Mouse (Mus musculus) kidney, adult 2 months (tissue): ENCODE measurements around the gene Prdx6. TPM values are rescaled to one million over a fixed set of nuclear protein-coding genes. Genes with fewer than 3 reads are reported as not detected.

ENCODE experiments used
- DNase-seq: peaks from one replicate; pipeline ENCODE4 v3.0.0; 2021
- H3K27ac ChIP-seq: fragments of 200-500 bp; 2 replicates; pipeline ENCODE4 v1.5.1; 2012; ENCODE audit warnings: low read depth, low read length, control low read depth, inconsistent platforms; ENCODE audit not compliant: insufficient read depth
- H3K27me3 ChIP-seq: fragments of 200-500 bp; replicated peaks from 2 replicates; pipeline ENCODE4 v1.6.1; 2012; ENCODE audit warnings: mild to moderate bottlenecking, moderate library complexity, low read length, inconsistent platforms; ENCODE audit not compliant: control insufficient read depth, insufficient read depth
- H3K36me3 ChIP-seq: fragments of 200-500 bp; 2 replicates; pipeline ENCODE4 v1.6.1; 2012; ENCODE audit warnings: mild to moderate bottlenecking, moderate library complexity, low read length, inconsistent platforms; ENCODE audit not compliant: control insufficient read depth, insufficient read depth
- H3K4me1 ChIP-seq: fragments of 200-500 bp; 2 replicates; pipeline ENCODE4 v1.6.1; 2011; ENCODE audit warnings: low read length; ENCODE audit not compliant: control insufficient read depth, insufficient read depth
- H3K4me3 ChIP-seq: fragments of 200-500 bp; 2 replicates; pipeline ENCODE4 v1.5.1; 2011; ENCODE audit warnings: mild to moderate bottlenecking, low read depth, low read length, control low read depth; ENCODE audit not compliant: insufficient read depth
- CTCF ChIP-seq: fragments of 200-500 bp; conservative IDR thresholded peaks from 2 replicates; pipeline ENCODE4 v1.5.1; 2011; ENCODE audit warnings: low read depth, mild to moderate bottlenecking, control low read depth, low read length, moderate library complexity, mixed read lengths; ENCODE audit not compliant: insufficient read depth, insufficient read length
- POLR2A ChIP-seq: fragments of 200-500 bp; IDR thresholded peaks from one replicate; pipeline ENCODE4 v1.6.1; 2011; ENCODE audit warnings: low read depth, low read length, control low read depth
- WGBS: fragments of 180-500 bp; shearing (Covaris S2); methylation state at CpG from one replicate; pipeline ENCODE4 v1.1.7; 2018; 5-methylcytosine and 5-hydroxymethylcytosine counted together
- polyA plus RNA-seq: library from polyadenylated mRNA; depleted of rRNA; stranded (reverse); fragments of >200 nt; gene quantifications from 2 replicates; pipeline ENCODE4 v1.2.3, GENCODE M21; 2012

The Prdx6 gene
- polyA plus RNA-seq, 1 experiment: 186 TPM

DNA sequence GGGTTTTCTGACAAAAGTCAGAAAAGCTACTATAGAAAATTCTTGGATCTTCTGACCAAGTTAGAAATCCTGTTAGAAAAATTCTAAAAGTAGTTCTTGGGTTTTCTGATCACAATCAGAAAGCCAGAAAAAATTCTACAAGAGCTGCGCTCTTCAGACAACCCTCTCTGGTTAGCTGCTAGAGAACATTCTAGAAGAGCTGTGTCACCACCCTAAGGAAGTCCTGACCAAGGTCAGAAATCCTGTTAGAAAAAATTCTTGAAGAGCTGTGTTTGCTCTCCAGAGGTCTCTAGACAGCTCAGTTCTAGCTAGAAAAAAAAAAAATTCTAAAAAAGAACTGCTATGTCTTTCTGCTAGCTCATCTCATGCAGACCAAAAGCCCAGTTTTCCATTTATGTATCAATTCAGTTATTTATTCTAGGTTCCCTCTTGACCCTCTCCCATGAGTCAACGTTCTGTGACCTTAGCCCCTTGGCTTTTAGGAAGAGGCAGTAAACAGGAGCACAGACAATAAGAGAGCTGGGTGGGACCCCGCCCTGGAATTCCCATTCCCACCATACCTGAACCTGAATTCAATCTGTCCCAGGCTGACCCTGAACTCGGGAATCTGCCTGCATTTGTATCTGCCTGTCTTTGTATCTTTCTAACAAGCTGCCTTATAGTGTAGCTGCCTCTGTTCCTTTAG lies 19.9 kb upstream of the Prdx6 start:
- Histone ChIP-seq H3K4me1 (no peaks in the 10 kb centered on the region), H3K36me3 (no peaks in the 10 kb centered on the region), H3K27me3 (no peaks in the 10 kb centered on the region), H3K4me3 (no peak overlapping the region), H3K27ac (no peak overlapping the region)
- DNase-seq: no peak
- TF ChIP-seq CTCF (no peak), POLR2A (no peak)
- 79% methylated on average over 4 of the region's 4 CpGs for WGBS

DNA sequence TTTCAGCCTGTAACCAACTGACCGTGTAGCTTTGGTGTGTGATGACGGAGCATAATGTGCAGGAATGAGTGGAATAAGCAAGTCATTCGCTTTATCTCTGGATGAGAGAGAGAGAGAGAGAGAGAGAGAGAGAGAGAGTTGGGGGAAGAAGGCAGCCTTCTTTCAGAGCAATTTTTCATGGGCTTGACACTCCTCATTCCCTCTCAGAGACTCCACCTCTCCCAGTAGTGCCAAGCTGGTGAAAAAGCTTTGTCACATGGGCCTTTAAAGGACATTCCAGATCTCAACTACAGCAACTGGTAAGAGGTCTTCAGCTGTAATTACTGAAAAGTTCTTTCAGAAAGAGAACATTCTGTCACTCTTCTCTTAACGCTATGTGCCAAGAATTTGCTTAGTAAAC lies 18.3 kb upstream of the Prdx6 start:
- Histone ChIP-seq H3K4me1 (no peaks in the 10 kb centered on the region), H3K36me3 (no peaks in the 10 kb centered on the region), H3K27ac (peak overlapping the region; percentile 38; the same call in 1 of the 2 replicates), H3K27me3 (no peaks in the 10 kb centered on the region), H3K4me3 (no peak overlapping the region)
- peak; percentile 18 for DNase-seq
- TF ChIP-seq CTCF (no peak), POLR2A (no peak)
- 71% methylated on average over 4 of the region's 4 CpGs for WGBS

DNA sequence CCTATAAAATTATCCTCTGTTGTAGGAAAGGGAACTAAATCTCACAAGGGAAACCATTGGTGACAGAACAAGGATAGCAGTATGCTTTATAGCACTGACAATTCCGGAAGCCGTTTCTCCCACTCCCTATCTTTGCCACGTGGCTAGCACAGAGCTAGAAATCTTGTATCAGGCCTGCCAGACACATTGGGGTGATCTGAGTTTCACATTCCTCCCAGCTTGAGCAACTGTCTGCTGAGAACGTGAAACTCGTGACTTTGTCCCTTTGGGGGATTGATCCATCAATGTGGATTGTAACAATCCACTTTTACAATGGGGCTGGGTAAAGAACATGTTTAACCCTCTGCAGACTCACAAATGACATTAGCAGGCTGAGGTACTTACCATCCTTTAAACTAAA lies 17.9 kb upstream of the Prdx6 start:
- DNase-seq: peak; percentile 14
- no peak overlapping the region; the same call in 1 of the 2 replicates for H3K27ac ChIP-seq

DNA sequence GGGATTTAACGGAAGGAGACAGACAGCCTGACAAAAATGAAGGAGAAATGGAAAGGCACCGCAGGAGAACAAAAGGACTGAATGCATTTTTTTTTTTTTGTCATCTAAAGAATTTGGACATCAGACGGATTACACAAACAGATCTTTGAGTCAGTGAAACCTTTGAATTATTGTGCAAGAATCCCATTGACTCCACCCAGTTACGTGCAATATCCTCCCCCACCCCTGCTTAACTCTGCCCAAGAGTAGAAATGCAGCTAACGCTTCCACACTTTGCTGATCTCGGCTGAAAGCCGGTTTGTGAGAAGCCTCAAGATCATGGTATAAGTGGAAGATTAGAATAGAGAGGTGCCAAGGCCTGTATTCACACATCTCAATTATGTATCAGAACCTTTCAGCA lies 17.1 kb upstream of the Prdx6 start:
- Histone ChIP-seq H3K4me3 (no peak overlapping the region), H3K27ac (no peak overlapping the region), H3K4me1 (no peaks in the 10 kb centered on the region), H3K27me3 (no peaks in the 10 kb centered on the region), H3K36me3 (no peaks in the 10 kb centered on the region)
- DNase-seq: no peak
- 67% methylated on average over 7 of the region's 7 CpGs for WGBS
- TF ChIP-seq POLR2A (no peak), CTCF (no peak)

More for the DNA sequence above, 17.9 kb upstream of the Prdx6 start:
- no peak overlapping the region for H3K4me3 ChIP-seq
- no peaks in the 10 kb centered on the region for H3K4me1 ChIP-seq
- H3K36me3 ChIP-seq: no peaks in the 10 kb centered on the region
- no peaks in the 10 kb centered on the region for H3K27me3 ChIP-seq
- TF ChIP-seq CTCF (no peak), POLR2A (no peak)
- WGBS: 54% methylated on average over 5 of the region's 5 CpGs

DNA sequence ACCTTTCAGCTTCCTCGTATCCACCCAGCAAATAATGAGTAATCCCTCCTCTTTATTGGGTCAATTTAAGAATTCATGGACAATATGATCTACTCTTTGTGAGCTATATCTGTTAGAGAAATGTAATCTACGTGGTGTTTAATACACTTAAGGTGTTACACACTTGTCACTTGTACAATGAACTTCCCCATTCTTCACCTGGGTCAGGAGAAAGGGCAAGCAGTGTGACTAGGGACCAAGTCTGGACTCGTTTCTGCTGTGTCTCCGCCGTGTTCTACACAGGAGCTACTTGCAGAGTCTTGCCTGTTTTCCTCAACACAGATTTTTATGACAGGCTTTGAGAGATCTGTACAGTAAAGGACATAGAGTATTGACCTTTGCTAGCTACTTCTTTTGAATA lies 13.9 kb upstream of the Prdx6 start:
- H3K27ac ChIP-seq: no peak overlapping the region
- WGBS: 84% methylated on average over 5 of the region's 5 CpGs
- TF ChIP-seq POLR2A (no peak), CTCF (no peak)

DNA sequence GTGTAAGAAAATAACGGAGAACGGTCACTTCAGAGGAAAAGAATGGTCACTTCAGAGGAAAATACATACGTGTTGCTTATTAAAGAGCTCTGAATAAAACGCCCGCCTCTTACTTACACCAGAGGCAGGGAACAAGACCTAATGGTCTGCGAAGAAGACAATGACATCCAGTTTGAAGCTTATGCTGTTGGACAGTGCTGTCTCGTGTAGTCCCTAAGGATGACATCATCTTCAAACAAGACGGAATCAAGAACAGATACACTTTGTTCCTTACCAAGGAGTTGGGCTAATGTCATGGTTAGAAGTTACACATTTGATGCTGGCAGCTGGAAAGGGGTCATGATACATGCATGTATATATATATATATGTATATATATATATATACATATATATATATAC lies 12.6 kb upstream of the Prdx6 start:
- WGBS: 91% methylated on average over 8 of the region's 8 CpGs
- H3K27ac ChIP-seq: no peak overlapping the region
- no peak for DNase-seq
- no peak overlapping the region for H3K4me3 ChIP-seq
- no peak for TF ChIP-seq POLR2A
- no peak for TF ChIP-seq CTCF
- H3K27me3 ChIP-seq: no peaks in the 10 kb centered on the region
- no peaks in the 10 kb centered on the region for H3K4me1 ChIP-seq
- H3K36me3 ChIP-seq: no peaks in the 10 kb centered on the region

More for the DNA sequence above, 13.9 kb upstream of the Prdx6 start:
- H3K4me1 ChIP-seq: no peaks in the 10 kb centered on the region
- no peak overlapping the region for H3K4me3 ChIP-seq
- no peaks in the 10 kb centered on the region for H3K27me3 ChIP-seq
- H3K36me3 ChIP-seq: no peaks in the 10 kb centered on the region
- DNase-seq: no peak

DNA sequence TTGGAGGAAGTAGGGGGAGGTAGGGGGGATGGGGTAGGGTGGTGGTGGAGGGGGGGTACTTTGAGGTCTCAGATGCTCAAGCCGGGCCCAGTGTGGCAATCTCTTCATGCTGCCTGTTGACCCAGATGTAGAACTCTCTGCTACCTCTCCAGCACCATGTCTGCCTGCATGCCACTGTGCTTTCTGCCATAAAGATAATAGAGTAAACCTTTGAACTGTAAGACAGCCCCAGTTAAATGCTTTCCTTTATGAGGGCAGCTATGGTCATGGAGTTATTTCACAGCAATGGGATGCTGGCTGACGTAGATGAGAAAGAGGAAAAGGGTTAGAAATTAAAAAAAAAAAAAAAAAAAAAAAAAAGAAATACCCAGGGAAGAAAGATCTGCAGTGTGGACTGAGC lies 11.5 kb upstream of the Prdx6 start:
- TF ChIP-seq CTCF (no peak), POLR2A (no peak)
- Histone ChIP-seq H3K27ac (no peak overlapping the region), H3K4me3 (no peak overlapping the region), H3K27me3 (no peaks in the 10 kb centered on the region), H3K4me1 (no peaks in the 10 kb centered on the region), H3K36me3 (no peaks in the 10 kb centered on the region)
- 76% methylated on average over 2 of the region's 2 CpGs for WGBS
- no peak for DNase-seq

DNA sequence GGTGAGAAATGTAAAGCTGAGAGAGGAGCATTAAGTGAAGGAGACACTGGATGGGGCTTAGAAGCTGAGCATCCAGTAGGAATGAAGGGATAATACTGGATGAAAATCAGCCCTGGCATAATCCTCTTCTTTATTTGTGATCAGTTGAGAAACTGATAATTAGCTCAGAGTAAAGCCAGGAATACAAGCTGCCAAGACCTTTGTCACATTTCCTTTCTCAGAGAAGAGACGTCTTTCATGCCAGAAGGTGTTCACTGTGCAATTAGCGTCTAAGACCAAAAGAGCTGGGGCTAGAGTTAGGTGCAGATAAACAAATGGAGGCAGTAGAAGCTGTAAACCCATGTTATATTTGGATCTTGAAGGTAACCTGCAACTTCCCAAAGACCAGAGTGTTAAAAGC lies 9.7 kb upstream of the Prdx6 start:
- Histone ChIP-seq H3K27me3 (no peaks in the 10 kb centered on the region), H3K27ac (no peak overlapping the region), H3K36me3 (no peaks in the 10 kb centered on the region), H3K4me3 (no peak overlapping the region), H3K4me1 (no peaks in the 10 kb centered on the region)
- 36% methylated on average over 2 of the region's 2 CpGs for WGBS
- TF ChIP-seq POLR2A (no peak), CTCF (no peak)
- no peak for DNase-seq
